Mouse (Mus musculus) kidney, postnatal 10 days (tissue): ENCODE results near the gene Olfr97.

Source experiments
- DNase-seq: peaks from one replicate; pipeline ENCODE4 v3.0.0; 2021; ENCODE audit warnings: mixed read lengths

The Olfr97 gene

GRCm38 (mm10) chr17:37193656-37194055 is 43.5 kb downstream of the Olfr97 start, which contains the start of gene Ubd:
Gene Ubd (plus strand): TSS chr17:37193892.
- no peak for DNase-seq

- DNase-seq: no peak
These were observed 44.1 kb downstream of the Olfr97 start for GRCm38 (mm10) chr17:37193032-37193431.

GRCm38 (mm10) chr17:37190711-37191110 is 46.4 kb downstream of the Olfr97 start:
- DNase-seq: peak; percentile 56

- no peak for DNase-seq
These were observed 51.7 kb downstream of the Olfr97 start for GRCm38 (mm10) chr17:37185474-37185873.
